Mouse (Mus musculus) kidney, postnatal 0 days (tissue): ENCODE results near the gene Dnase2a. TPM values are rescaled to one million over a fixed set of nuclear protein-coding genes. Genes with fewer than 3 reads are reported as not detected.

Source experiments
- ATAC-seq: fragments of 200-750 bp; cut with Nextera tagmentation; replicated peaks from 2 replicates; pipeline ENCODE4 v1.8.0; 2017; ENCODE audit warnings: low read depth, moderate number of reproducible peaks, moderate TSS enrichment, moderate library complexity; ENCODE audit not compliant: low FRiP score
- DNase-seq: peaks from one replicate; pipeline ENCODE4 v3.0.0-alpha.2; 2016; ENCODE audit warnings: low spot score
- H3K27ac ChIP-seq: fragments of 300-500 bp; sonication (generic); 2 replicates; pipeline ENCODE4 v1.5.1; 2014; ENCODE audit warnings: mild to moderate bottlenecking
- H3K27me3 ChIP-seq: fragments of 300-500 bp; sonication (generic); 2 replicates; pipeline ENCODE4 v1.6.1; 2014; ENCODE audit warnings: low read length, mixed read lengths; ENCODE audit not compliant: insufficient read depth
- H3K36me3 ChIP-seq: fragments of 300-500 bp; sonication (generic); 2 replicates; pipeline ENCODE4 v1.6.1; 2014; ENCODE audit warnings: low read length, mixed read lengths; ENCODE audit not compliant: insufficient read depth
- H3K4me1 ChIP-seq: fragments of 300-500 bp; sonication (generic); replicated peaks from 2 replicates; pipeline ENCODE4 v1.6.1; 2014; ENCODE audit warnings: antibody characterized with exemption, low read length, mixed read lengths; ENCODE audit not compliant: insufficient read depth
- H3K4me2 ChIP-seq: fragments of 300-500 bp; sonication (generic); 2 replicates; pipeline ENCODE4 v1.6.1; 2014; ENCODE audit warnings: mild to moderate bottlenecking, low read length, moderate library complexity, mixed read lengths
- H3K4me3 ChIP-seq: fragments of 300-500 bp; sonication (generic); replicated peaks from 2 replicates; pipeline ENCODE4 v1.5.1; 2014; ENCODE audit warnings: low read depth, low read length
- H3K9ac ChIP-seq: fragments of 300-500 bp; sonication (generic); 2 replicates; pipeline ENCODE4 v1.6.1; 2014; ENCODE audit warnings: low read depth, low read length
- H3K9me3 ChIP-seq: fragments of 300-500 bp; sonication (generic); replicated peaks from 2 replicates; pipeline ENCODE4 v1.6.1; 2016; ENCODE audit warnings: low read length, inconsistent platforms, mixed read lengths
- CTCF ChIP-seq: IDR thresholded peaks from 2 replicates; pipeline ENCODE4 v1.5.1; 2016; ENCODE audit warnings: antibody characterized with exemption, low read depth, mild to moderate bottlenecking, moderate library complexity
- WGBS: fragments of 180-500 bp; shearing (Covaris S2); extraction: QIAGEN DNeasy Blood & Tissue Kit; methylation state at CpG from one replicate; pipeline ENCODE4 v1.1.7; 2014; 5-methylcytosine and 5-hydroxymethylcytosine counted together
- polyA plus RNA-seq: library from polyadenylated mRNA; unstranded; fragments of >200 nt; fragmentation: Nextera tagmentation; extraction: Ambion mirVana; gene quantifications from 2 replicates; pipeline ENCODE4 v1.2.1, GENCODE M21; 2015

The Dnase2a gene
- polyA plus RNA-seq, 1 experiment from 2014 or later, result 13.2 TPM

DNA sequence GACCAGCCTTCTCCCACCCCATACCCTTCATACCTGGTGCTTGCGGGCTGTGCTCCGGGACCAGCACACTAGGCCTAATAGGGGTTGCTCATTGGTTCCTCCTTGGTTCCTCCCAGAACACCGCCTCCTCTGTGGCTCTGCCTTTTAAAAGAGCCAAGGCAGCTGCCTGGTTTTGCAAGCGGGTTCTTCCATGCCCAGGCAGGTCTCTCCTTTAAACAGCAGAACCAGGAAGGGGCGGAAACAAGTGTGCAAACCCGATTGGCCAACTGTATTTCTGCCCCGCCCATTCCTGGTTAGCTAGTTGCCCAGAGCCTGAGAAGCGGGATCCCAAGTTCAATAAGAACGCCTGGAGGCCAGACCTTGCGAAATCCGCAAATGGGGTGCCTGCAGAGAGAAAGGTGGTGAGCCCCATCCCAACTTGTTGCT, 14.6 kb upstream of the Dnase2a start, which contains the start of gene Gcdh:
Gcdh (minus strand) TSS at position 213 of the 426 bp plus-strand sequence.
- H3K27ac ChIP-seq, result peak within 1 kb of the TSS; percentile 78
- H3K9ac ChIP-seq, result peak within 1 kb of the TSS; percentile 67
- ATAC-seq, result peak; percentile 96
- H3K4me3 ChIP-seq, result peak within 1 kb of the TSS; percentile 66
- peak within 1 kb of the TSS; percentile 94 for H3K4me2 ChIP-seq
- no peaks in the 10 kb centered on the region for H3K27me3 ChIP-seq
- WGBS, result under 1% methylated on average over 11 of the region's 11 CpGs
- H3K36me3 ChIP-seq, result peaks cover 7% of the 10 kb centered on the region; the same call in 1 of the 2 replicates
- H3K9me3 ChIP-seq, result no peaks in the 10 kb centered on the region
- DNase-seq, result peak; percentile 99
- H3K4me1 ChIP-seq, result 0 out of 2 replicates have a peak, but pooled peaks cover 7% of the 10 kb centered on the region
- TF ChIP-seq CTCF, result peak; percentile 19; the same call in 1 of the 2 replicates

DNA sequence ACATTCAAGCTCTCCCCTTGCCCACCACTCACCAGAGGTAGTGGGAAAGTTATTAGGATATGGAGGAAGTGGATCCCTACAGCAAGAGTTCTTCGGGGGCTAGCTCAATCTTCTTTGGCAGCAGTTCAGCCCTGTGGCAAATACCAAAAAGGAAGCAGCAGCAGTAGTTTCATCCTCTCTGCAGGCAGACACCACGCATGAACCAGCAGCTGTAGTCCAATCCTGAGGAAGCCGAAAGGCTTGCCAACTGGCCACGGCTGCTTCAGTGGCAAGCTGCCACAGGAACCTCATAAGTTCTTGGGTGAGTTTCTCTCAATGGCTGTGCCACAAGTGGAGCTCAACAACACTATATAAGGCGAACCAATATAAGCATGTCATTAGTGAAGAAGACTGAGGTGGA, 12.4 kb upstream of the Dnase2a start:
- 0 out of 2 replicates have a peak, but pooled peaks cover 7% of the 10 kb centered on the region for H3K4me1 ChIP-seq
- ATAC-seq (no peak), DNase-seq (no peak)
- H3K27ac ChIP-seq, result no peak overlapping the region
- no peaks in the 10 kb centered on the region for H3K27me3 ChIP-seq
- no peak overlapping the region for H3K9ac ChIP-seq
- 83% methylated on average over 5 of the region's 5 CpGs for WGBS
- H3K9me3 ChIP-seq, result no peaks in the 10 kb centered on the region
- peaks cover 1% of the 10 kb centered on the region; the same call in 1 of the 2 replicates for H3K36me3 ChIP-seq
- TF ChIP-seq CTCF, result no peak
- no peak overlapping the region for H3K4me2 ChIP-seq
- no peak overlapping the region for H3K4me3 ChIP-seq

DNA sequence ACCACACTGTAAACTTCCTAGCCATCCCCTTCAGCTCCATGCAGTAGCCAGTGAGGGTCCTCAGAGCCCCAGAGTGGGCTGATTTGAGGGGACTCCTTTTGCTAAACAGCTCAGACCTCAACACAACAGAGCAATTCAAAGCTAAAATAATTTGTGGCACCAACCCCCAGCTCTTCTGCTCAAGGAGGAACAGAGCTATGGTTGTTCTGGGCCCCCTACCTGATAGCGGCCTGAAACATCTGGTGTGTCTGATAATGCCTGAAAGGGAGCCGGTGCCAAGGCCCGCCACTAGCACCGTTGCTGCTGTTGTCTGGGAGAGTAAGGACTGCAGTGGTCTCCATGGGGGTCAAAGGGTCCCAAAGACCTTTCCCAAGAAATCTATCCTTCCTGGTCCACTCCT, 7.3 kb upstream of the Dnase2a start:
- H3K4me2 ChIP-seq, result no peak overlapping the region
- H3K27ac ChIP-seq, result no peak overlapping the region
- H3K36me3 ChIP-seq, result no peaks in the 10 kb centered on the region
- no peaks in the 10 kb centered on the region for H3K9me3 ChIP-seq
- DNase-seq (no peak), ATAC-seq (no peak)
- no peak overlapping the region for H3K9ac ChIP-seq
- no peak overlapping the region for H3K4me3 ChIP-seq
- WGBS, result 78% methylated on average over 4 of the region's 4 CpGs
- TF ChIP-seq CTCF, result no peak
- no peaks in the 10 kb centered on the region; the same call in 1 of the 2 replicates for H3K4me1 ChIP-seq
- H3K27me3 ChIP-seq, result no peaks in the 10 kb centered on the region

DNA sequence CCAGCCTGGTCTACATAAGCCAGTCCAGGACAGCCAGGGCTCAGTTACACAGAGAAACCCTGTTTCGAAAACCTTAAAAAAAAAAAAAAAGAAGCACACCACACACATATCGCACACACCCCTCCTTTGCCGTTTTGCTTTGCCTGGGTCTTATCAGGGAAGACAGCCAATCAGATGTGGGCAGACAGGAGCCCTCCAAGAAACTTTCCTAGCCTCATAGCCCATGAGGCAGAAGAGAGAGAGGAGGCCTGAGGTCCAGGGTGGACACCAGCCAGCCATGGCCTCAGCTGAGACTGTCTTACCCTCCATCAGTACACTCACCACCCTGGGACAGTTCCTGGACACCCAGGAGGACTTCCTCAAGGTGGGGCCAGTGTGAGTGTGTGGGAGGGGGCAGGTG, 6.6 kb upstream of the Dnase2a start, which contains the start of gene Klf1:
Klf1 (plus strand) TSS at position 177 of the 400 bp plus-strand sequence.
- peak within 1 kb of the TSS; percentile 100 for H3K4me2 ChIP-seq
- H3K9me3 ChIP-seq, result no peaks in the 10 kb centered on the region
- DNase-seq, result no peak
- ATAC-seq, result no peak
- 80% methylated on average over 3 of the region's 3 CpGs for WGBS
- peak within 1 kb of the TSS; percentile 58 for H3K27ac ChIP-seq
- no peaks in the 10 kb centered on the region; the same call in 1 of the 2 replicates for H3K4me1 ChIP-seq
- no peaks in the 10 kb centered on the region for H3K36me3 ChIP-seq
- H3K4me3 ChIP-seq, result peak within 1 kb of the TSS; percentile 59
- peak within 1 kb of the TSS; percentile 78 for H3K9ac ChIP-seq
- TF ChIP-seq CTCF, result no peak
- H3K27me3 ChIP-seq, result no peaks in the 10 kb centered on the region

DNA sequence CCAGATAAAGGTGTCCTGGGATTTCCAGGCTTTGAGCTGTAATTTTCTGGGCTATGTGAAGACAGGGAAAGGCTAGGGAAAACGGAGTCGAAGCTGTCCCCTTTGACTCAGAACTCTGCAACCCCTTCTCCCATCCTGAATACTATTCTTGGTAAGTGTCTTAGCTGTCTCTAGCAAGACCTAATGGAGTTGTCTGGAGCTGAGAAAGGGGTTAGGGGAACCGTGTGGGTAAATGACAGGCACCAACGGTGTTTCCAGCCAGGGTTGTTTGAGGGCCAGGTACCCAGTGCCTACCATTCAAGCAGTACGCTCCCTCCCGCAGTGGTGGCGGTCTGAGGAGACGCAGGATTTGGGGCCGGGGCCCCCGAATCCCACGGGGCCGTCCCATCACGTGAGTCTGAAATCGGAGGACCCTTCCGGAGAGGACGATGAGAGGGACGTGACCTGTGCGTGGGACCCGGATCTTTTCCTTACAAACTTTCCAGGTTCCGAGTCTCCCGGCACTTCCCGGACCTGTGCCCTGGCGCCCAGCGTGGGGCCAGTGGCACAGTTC, 5.9 kb upstream of the Dnase2a start:
- 4% methylated on average over 24 of the region's 24 CpGs for WGBS
- Histone ChIP-seq H3K36me3 (no peaks in the 10 kb centered on the region), H3K27me3 (no peaks in the 10 kb centered on the region), H3K9ac (peak overlapping the region; percentile 78), H3K4me3 (peak overlapping the region; percentile 59), H3K4me2 (peak overlapping the region; percentile 100), H3K27ac (peak overlapping the region; percentile 58), H3K9me3 (no peaks in the 10 kb centered on the region), H3K4me1 (no peaks in the 10 kb centered on the region; the same call in 1 of the 2 replicates)
- DNase-seq (peak; percentile 2), ATAC-seq (no peak)
- no peak for TF ChIP-seq CTCF

DNA sequence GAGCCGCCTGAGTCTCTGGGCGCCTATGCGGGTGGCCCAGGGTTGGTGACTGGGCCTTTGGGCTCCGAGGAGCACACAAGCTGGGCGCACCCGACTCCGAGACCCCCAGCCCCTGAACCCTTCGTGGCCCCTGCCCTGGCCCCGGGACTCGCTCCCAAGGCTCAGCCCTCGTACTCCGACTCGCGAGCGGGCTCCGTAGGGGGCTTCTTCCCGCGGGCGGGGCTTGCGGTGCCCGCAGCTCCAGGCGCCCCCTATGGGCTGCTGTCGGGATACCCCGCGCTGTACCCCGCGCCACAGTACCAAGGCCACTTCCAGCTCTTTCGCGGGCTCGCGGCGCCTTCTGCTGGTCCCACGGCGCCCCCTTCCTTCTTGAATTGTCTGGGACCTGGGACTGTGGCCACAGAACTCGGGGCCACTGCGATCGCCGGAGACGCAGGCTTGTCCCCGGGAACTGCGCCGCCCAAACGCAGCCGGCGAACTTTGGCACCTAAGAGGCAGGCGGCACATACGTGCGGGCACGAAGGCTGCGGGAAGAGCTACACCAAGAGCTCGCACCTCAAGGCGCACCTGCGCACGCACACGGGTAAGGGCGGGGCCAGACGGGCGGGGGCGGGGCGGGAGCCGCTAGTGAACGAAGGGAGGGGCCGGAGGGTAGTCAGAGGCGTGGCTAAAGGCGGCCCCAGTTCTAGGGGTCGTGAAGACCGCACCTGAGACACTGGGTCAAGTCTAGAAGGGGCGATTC, 5.3 kb upstream of the Dnase2a start:
- H3K9me3 ChIP-seq, result no peaks in the 10 kb centered on the region
- no peaks in the 10 kb centered on the region; the same call in 1 of the 2 replicates for H3K4me1 ChIP-seq
- H3K4me2 ChIP-seq, result peak overlapping the region; percentile 100
- peak overlapping the region; percentile 59 for H3K4me3 ChIP-seq
- no peaks in the 10 kb centered on the region for H3K36me3 ChIP-seq
- H3K27ac ChIP-seq, result peak overlapping the region; percentile 58
- DNase-seq (peak; percentile 93), ATAC-seq (peak; percentile 90)
- H3K27me3 ChIP-seq, result no peaks in the 10 kb centered on the region
- peak overlapping the region; percentile 78 for H3K9ac ChIP-seq
- TF ChIP-seq CTCF, result peak; percentile 88
- under 1% methylated on average over 68 of the region's 68 CpGs for WGBS
